Mouse (Mus musculus) CH12.LX (cell line): ENCODE results near the gene Pgf. TPM values are rescaled to one million over a fixed set of nuclear protein-coding genes. Genes with fewer than 3 reads are reported as not detected.

Source experiments
- DNase-seq: peaks from one replicate; pipeline ENCODE4 v3.0.0-alpha.2; 2013; ENCODE audit errors: extremely low read depth
- H3K27ac ChIP-seq: 2 replicates; pipeline ENCODE4 v1.5.1; 2012; ENCODE audit warnings: low read depth, mild to moderate bottlenecking, control low read depth, moderate library complexity; ENCODE audit not compliant: insufficient read depth
- H3K27me3 ChIP-seq: replicated peaks from 2 replicates; pipeline ENCODE3; 2012; ENCODE audit warnings: inconsistent platforms
- H3K36me3 ChIP-seq, 2 experiments: replicated peaks in 1 of 2; 2 replicates each; pipeline versions ENCODE3 to v1.6.1; 2012; ENCODE audit warnings: inconsistent platforms in 1 of 2, low read length in 1 of 2, mild to moderate bottlenecking in 1 of 2, mixed read lengths in 1 of 2, moderate library complexity in 1 of 2; ENCODE audit not compliant: control insufficient read depth in 1 of 2, insufficient read depth in 1 of 2
- H3K4me1 ChIP-seq, 2 experiments: 2 replicates each; pipeline ENCODE4 v1.6.1; 2012; ENCODE audit warnings: inconsistent platforms in 1 of 2, moderate library complexity in 1 of 2; ENCODE audit not compliant: insufficient read depth in 2 of 2, control insufficient read depth in 1 of 2
- H3K4me2 ChIP-seq: 2 replicates; pipeline ENCODE4 v1.6.1; 2012; ENCODE audit warnings: low read depth, mild to moderate bottlenecking, control low read depth; ENCODE audit not compliant: poor library complexity, insufficient read depth, severe bottlenecking
- H3K4me3 ChIP-seq, 3 experiments: fragments of 150-350 bp in 1 of 3; sonication (generic) in 1 of 3; replicated peaks in 1 of 3; 2 replicates each; pipeline versions ENCODE3 to v1.5.1; 2011 to 2012; ENCODE audit warnings: low read depth in 2 of 3, low read length in 2 of 3, mild to moderate bottlenecking in 2 of 3, moderate library complexity in 2 of 3, control low read depth in 1 of 3, improper control_type of control experiment in 1 of 3, inconsistent platforms in 1 of 3, mixed read lengths in 1 of 3; ENCODE audit not compliant: poor library complexity in 1 of 3
- H3K79me2 ChIP-seq: replicated peaks from 2 replicates; pipeline ENCODE4 v1.6.1; 2012; ENCODE audit warnings: mild to moderate bottlenecking, moderate library complexity; ENCODE audit not compliant: control insufficient read depth, poor library complexity, insufficient read depth, severe bottlenecking; ENCODE audit errors: extremely low read depth
- H3K9ac ChIP-seq: 2 replicates; pipeline ENCODE4 v1.6.1; 2012; ENCODE audit warnings: low read depth, mild to moderate bottlenecking, control low read depth, moderate library complexity; ENCODE audit not compliant: insufficient read depth
- H3K9me3 ChIP-seq: replicated peaks from 2 replicates; pipeline ENCODE3; 2012; ENCODE audit warnings: low read length, inconsistent platforms, mixed read lengths
- JUND ChIP-seq: conservative IDR thresholded peaks from 2 replicates; pipeline ENCODE4 v1.6.1; 2011; ENCODE audit warnings: low read depth, low read length, improper control_type of control experiment
- KAT2A ChIP-seq: IDR thresholded peaks from 2 replicates; pipeline ENCODE4 v1.6.1; 2012; ENCODE audit warnings: low read length, improper control_type of control experiment, inconsistent platforms; ENCODE audit not compliant: insufficient replicate concordance
- RAD21 ChIP-seq: IDR thresholded peaks from 2 replicates; pipeline ENCODE4 v1.6.1; 2011; ENCODE audit warnings: low read depth, mild to moderate bottlenecking, low read length, improper control_type of control experiment, moderate library complexity
- TCF12 ChIP-seq: IDR thresholded peaks from 2 replicates; pipeline ENCODE4 v1.6.1; 2014; ENCODE audit warnings: low read depth, mild to moderate bottlenecking, inconsistent platforms, low read length, improper control_type of control experiment
- USF1 ChIP-seq: IDR thresholded peaks from 2 replicates; pipeline ENCODE4 v1.6.1; 2014; ENCODE audit warnings: low read depth, mild to moderate bottlenecking, inconsistent platforms, low read length, improper control_type of control experiment
- ZC3H11A ChIP-seq: IDR thresholded peaks from 2 replicates; pipeline ENCODE4 v1.6.1; 2012; ENCODE audit warnings: low read depth, mild to moderate bottlenecking, inconsistent platforms, low read length, improper control_type of control experiment
- dilution Hi-C: fragments of 300-500 bp; cut with MboI; formaldehyde crosslinking; loops from 2 replicates; pipeline ENCODE4 v1.14.3; 2020; ENCODE audit warnings: low sequenced_read_pairs; ENCODE audit not compliant: extremely low pct_unique_long_range_greater_than_20kb, extremely low pct_ligation_motif_present
- in situ Hi-C: fragments of 300-500 bp; cut with MboI; formaldehyde crosslinking; loops from 3 replicates; pipeline ENCODE4 v1.14.3; 2019; ENCODE audit warnings: low sequenced_read_pairs, low pct_ligation_motif_present, low pct_unique_long_range_greater_than_20kb, mixed read lengths
- polyA plus RNA-seq: library from polyadenylated mRNA; unstranded; fragments of >175 nt; gene quantifications from 2 replicates; pipeline ENCODE4 v1.2.1, GENCODE M21; 2012; ENCODE audit warnings: low read depth; ENCODE audit not compliant: insufficient read length
- total RNA-seq, 2 experiments: library from RNA; depleted of rRNA; stranded (reverse); fragments of 300-350 nt in 1 of 2; fragments of >200 nt in 1 of 2; gene quantifications; 2 replicates each; pipeline ENCODE4 v1.2.3; 2012 to 2014

The Pgf gene
- total and polyA plus RNA-seq, 3 experiments = 0.34 to 0.73 (median 0.64) TPM

GRCm38 (mm10) chr12:85199954-85200353, 22.4 kb upstream of the Pgf start (continued):
- no peak for TF ChIP-seq RAD21
- no peak for TF ChIP-seq USF1

GRCm38 (mm10) chr12:85197936-85198335, 20.3 kb upstream of the Pgf start:
- H3K36me3 ChIP-seq = no peaks in the 10 kb centered on the region
- H3K79me2 ChIP-seq = no peaks in the 10 kb centered on the region
- no peak overlapping the region for H3K27ac ChIP-seq
- H3K27me3 ChIP-seq = peaks cover under 1% of the 10 kb centered on the region
- TF ChIP-seq ZC3H11A = no peak
- H3K4me3 ChIP-seq = no peak overlapping the region
- no peak overlapping the region for H3K4me2 ChIP-seq
- in situ Hi-C loops = no loop called here
- dilution Hi-C loops = no loop called here
- H3K9ac ChIP-seq = no peak overlapping the region
- peaks cover 7 to 18% of the 10 kb centered on the region in 2 experiments for H3K4me1 ChIP-seq
- no peaks in the 10 kb centered on the region for H3K9me3 ChIP-seq
- no peak for DNase-seq

- Histone ChIP-seq H3K27ac (no peak overlapping the region), H3K4me3 (no peak overlapping the region), H3K4me2 (no peak overlapping the region), H3K4me1 (peaks cover 12 to 24% of the 10 kb centered on the region in 2 experiments), H3K9me3 (no peaks in the 10 kb centered on the region), H3K9ac (no peak overlapping the region), H3K36me3 (no peaks in the 10 kb centered on the region), H3K79me2 (no peaks in the 10 kb centered on the region), H3K27me3 (no peaks in the 10 kb centered on the region)
- DNase-seq = no peak
- in situ Hi-C loops = no loop called here
- dilution Hi-C loops = no loop called here
- no peak for TF ChIP-seq KAT2A
- TF ChIP-seq JUND = no peak
Observed at GRCm38 (mm10) chr12:85197371-85197770, 19.8 kb upstream of the Pgf start.

GRCm38 (mm10) chr12:85196191-85196590, 18.6 kb upstream of the Pgf start:
- no peaks in the 10 kb centered on the region for H3K27me3 ChIP-seq
- dilution Hi-C loops = no loop called here
- no peak overlapping the region for H3K27ac ChIP-seq
- peaks cover 14 to 27% of the 10 kb centered on the region in 2 experiments for H3K4me1 ChIP-seq
- no peaks in the 10 kb centered on the region for H3K79me2 ChIP-seq
- no peak for TF ChIP-seq TCF12
- in situ Hi-C loops = no loop called here
- H3K36me3 ChIP-seq = no peaks in the 10 kb centered on the region
- no peak for DNase-seq
- no peak overlapping the region for H3K9ac ChIP-seq
- no peak overlapping the region for H3K4me2 ChIP-seq
- no peak overlapping the region for H3K4me3 ChIP-seq
- H3K9me3 ChIP-seq = no peaks in the 10 kb centered on the region
